ENCODE assay signal across 9 mouse cellular contexts in genomic region chr1:186444701-186445131, GRCm38 (mm10).
A peak's percentile ranks its signal among the peaks of the same experiment; 100 is the strongest.
DNase-seq lines count a peak whose midpoint lies in the region; ATAC-seq and TF ChIP-seq lines count a peak whose summit lies in the region.
"Had no signal": no experiment of that assay in that cellular context is flagged by ENCODE, and none has a peak within 500 bp of the region (broad histone marks: within the 10 kb centered on the region; RNA-seq: fewer than 3 reads in every experiment).

No protein-coding gene starts in this region.

- H3K27ac ChIP-seq in heart, embryonic 13.5 days (replicated peaks): peak overlapping the region; percentile 45; the same call in 1 of the 2 replicates
- H3K27ac ChIP-seq in left cerebral cortex, adult 2 months: no peak overlapping the region

- TF ChIP-seq CTCF in left cerebral cortex, adult 2 months (IDR thresholded peaks at IDR 0.05): no peak

- H3K4me1 ChIP-seq in heart, embryonic 13.5 days: peaks cover 27% of the 10 kb centered on the region

- peak overlapping the region; percentile 38 for H3K4me2 ChIP-seq in heart, embryonic 13.5 days

- intact Hi-C loops in left cerebral cortex, adult 2 months (cut with DNase I): no loop called here

- peak; percentile 26 to 44 for DNase-seq in urinary bladder, adult 18-20 months (ENCODE audit: low spot score in 2 of 2)
- DNase-seq in urinary bladder, postnatal 10 days (ENCODE audit: low spot score): no peak
- DNase-seq in kidney, postnatal 4 days: peak; percentile 34 to 66
- peak; percentile 33 for DNase-seq in urinary bladder, postnatal 25 days (ENCODE audit: low spot score)
- DNase-seq in left cerebral cortex, adult 2 months (ENCODE audit: extremely low spot score in 1 of 2, low spot score in 2 of 2): no peak
- no peak for DNase-seq in left cerebral cortex, adult 8-10 months (ENCODE audit: low spot score in 2 of 2)
- no peak for DNase-seq in embryo, embryonic 10 days (ENCODE audit: low spot score)
- DNase-seq: thymus, postnatal 14 days had no signal

- H3K4me3 ChIP-seq in heart, embryonic 13.5 days: no peak overlapping the region
- no peak overlapping the region for H3K4me3 ChIP-seq in left cerebral cortex, adult 2 months

- no peak for ATAC-seq in heart, embryonic 13.5 days (ENCODE audit: extremely low read depth, insufficient number of reproducible peaks, low FRiP score, low TSS enrichment)

- H3K9me3 ChIP-seq in heart, embryonic 13.5 days: no peaks in the 10 kb centered on the region

- peaks cover 4% of the 10 kb centered on the region; the same call in 1 of the 2 replicates for H3K27me3 ChIP-seq in heart, embryonic 13.5 days (replicated peaks)

- no peaks in the 10 kb centered on the region for H3K36me3 ChIP-seq in heart, embryonic 13.5 days

- 21% methylated on average over 5 of the region's 5 CpGs for whole genome bisulfite sequencing in heart, embryonic 13.5 days

- H3K9ac ChIP-seq in heart, embryonic 13.5 days: no peak overlapping the region

Comparison
In these comparisons a context has a peak if more than half of its experiments do, and no peak if none do; other contexts are left out.
1. DNase-seq: peak in urinary bladder, adult 18-20 months (2 of 2), kidney, postnatal 4 days (2 of 2) and urinary bladder, postnatal 25 days (single experiment); none in urinary bladder, postnatal 10 days (single experiment), left cerebral cortex, adult 2 months (0 of 2), left cerebral cortex, adult 8-10 months (0 of 2) and embryo, embryonic 10 days (single experiment).